Mouse (Mus musculus) urinary bladder, postnatal 10 days (tissue): ENCODE results near the gene Gm28729.

Experiments used
- DNase-seq: peaks from one replicate; pipeline ENCODE4 v3.0.0; 2022; ENCODE audit warnings: low spot score

Gm28729 gene

DNA sequence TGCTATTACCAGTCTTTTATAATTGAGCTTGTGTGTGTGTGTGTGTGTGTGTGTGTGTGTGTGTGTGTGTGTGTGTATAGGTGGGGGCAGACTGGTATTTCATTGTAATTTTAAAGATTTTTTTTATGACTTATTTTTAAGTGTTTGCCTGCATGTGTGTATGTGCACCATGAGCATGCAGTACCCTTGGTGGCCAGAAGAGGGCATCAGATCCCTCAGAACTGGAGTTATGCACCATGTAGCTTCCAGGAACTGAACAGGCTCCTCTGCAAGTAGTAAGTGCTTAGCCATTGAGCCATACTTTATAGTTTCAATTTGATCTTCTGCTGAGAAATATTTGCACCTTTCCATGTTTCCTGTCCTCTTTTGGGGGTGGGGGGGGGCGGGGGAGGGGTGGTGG, 63.5 kb downstream of the Gm28729 start:
- no peak for DNase-seq

GRCm38 (mm10) chr9:96460117-96460865, 64.8 kb downstream of the Gm28729 start:
- no peak for DNase-seq

DNA sequence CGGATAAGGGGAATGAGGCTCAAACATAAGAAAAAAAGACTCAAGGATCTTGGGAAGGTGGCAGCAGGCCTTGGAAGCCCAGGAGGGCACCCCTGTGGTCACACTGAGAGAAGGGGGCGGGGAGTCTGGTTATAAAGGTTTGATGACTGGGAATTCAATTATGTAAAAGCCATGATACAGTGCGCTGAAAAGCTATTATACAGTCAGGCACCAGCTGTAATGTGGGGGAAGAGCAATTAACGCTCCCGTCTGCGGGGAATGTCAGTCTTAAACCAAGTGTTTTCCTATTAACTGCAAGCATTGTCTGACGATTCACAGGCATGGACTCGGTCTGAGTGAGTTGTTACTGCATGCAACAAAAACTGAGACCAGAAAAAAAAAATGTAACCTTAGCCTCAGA, 69.4 kb downstream of the Gm28729 start:
- DNase-seq = no peak

- DNase-seq = no peak
Observed at GRCm38 (mm10) chr9:96452956-96453355, 72.1 kb downstream of the Gm28729 start.

GRCm38 (mm10) chr9:96450900-96451720, 74.0 kb downstream of the Gm28729 start:
- DNase-seq = no peak

DNA sequence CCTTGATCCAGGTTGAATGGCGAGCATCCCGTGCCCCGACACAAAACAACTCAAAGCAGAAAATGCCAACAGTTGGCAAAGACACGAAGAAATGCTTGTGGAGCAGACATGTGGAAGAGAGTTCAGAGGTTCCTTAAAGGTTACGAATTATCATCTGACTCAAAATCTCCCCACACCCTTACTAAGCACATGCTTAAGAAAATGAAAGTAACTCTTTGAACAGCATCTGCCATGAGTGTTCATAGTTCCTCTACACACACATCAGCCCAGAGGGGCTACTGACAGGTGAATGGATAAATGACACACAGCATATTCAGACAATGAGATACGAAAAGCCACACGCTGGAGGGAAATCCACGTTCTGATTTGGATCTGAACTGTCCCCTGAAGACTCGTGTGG, 75.5 kb downstream of the Gm28729 start:
- DNase-seq = no peak

DNA sequence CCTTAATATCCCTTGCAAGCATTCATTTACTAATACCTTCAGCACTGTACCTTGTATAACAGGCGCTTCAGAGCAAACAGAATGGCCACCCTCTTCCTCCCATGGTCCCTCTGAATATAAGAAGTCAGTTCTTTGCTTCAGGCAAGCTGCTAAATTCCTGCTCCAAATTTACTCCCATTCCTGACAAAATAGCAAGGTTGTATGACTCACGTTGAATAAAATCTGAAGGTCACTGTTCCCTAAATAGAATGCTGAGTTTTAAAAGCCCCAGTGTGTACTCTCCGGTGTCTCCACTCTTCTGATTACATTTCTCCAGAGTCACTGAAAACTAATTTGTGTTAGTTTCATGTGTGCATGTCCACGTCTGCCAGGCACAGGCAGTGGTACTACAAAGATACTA, 79.7 kb downstream of the Gm28729 start:
- no peak for DNase-seq

- no peak for DNase-seq
Observed at GRCm38 (mm10) chr9:96442081-96442480, 83.0 kb downstream of the Gm28729 start.

GRCm38 (mm10) chr9:96438334-96438871, 86.7 kb downstream of the Gm28729 start:
- no peak for DNase-seq

- no peak for DNase-seq
Observed at GRCm38 (mm10) chr9:96437805-96438333, 87.2 kb downstream of the Gm28729 start.

DNA sequence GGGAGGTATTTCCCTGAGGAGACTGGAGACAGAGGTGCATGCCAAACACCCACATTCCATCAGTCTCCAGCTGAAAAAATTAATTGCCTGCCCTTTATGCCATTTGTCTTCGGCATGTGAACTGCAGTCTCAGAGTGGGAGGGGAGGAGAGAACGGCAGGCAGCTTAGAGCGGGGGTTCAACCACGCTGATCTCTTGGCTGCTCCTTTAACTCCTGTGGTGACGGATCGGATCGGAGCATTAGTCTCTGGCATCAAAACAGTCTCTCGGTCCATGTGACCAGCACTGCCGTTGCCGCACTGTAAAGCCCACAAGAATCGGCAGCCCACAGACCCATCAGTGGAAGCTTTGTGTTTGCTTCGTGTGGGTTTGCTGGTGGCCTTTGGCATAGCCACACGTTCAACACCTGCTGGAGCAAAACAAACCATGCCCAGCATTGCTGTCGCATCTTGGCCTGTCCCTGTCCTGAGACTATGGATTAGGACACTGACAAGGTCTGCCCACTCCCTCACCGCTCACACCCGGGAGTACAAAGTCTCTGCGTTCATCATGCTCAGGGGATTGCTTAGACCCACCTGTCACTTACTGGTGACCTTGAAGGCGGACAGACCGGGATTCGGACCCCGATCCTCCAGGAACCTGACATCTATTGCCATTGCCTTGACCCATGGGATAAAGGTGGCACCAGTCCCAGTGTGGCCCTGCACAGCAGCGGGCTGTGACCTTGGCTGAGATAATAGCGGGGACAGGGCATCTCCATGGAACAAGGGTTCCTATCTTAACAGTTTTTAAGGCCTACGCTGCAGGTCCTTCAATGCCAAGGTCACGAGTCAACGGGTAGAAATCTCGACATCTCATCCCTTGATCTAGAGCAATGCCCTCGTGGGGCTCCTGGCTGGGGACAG, 87.9 kb downstream of the Gm28729 start:
- DNase-seq = no peak
